Mouse (Mus musculus): Measurements from ENCODE around the gene Cnih3. TPM values are rescaled to one million over a fixed set of nuclear protein-coding genes. Genes with fewer than 3 reads are reported as not detected.
A peak's percentile ranks its signal among the peaks of the same experiment; 100 is the strongest.

Cnih3 gene
- total RNA-seq, 2 experiments from 2014 or later = 0.18 to 0.42 TPM

- DNase-seq = no peak
Measured at GRCm38 (mm10) chr1:181353200-181354097, 1.0 kb downstream of the Cnih3 start.

- DNase-seq = no peak
Measured at GRCm38 (mm10) chr1:181355683-181356082, 3.3 kb downstream of the Cnih3 start.

DNA sequence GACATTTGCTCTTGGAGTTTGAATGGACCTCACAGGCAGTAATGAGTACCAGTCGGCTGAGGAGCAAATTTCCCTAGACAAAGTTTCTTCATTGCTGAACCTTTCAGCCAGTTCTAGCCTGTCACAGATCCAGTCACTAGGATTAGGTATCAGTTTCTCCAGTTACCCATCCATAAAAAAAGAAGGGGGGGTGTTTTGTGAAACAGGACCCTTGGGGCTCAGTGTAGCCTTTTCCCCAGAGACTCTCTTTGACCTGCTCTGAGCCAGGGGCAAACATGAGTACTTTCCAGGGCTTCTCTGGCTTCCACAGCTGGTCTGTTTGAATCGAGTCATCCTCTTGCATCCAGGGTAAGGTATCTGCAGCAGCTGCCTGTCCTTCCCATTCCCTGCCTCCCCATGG, 5.4 kb downstream of the Cnih3 start:
- no peak for DNase-seq

- no peak for DNase-seq
Measured at GRCm38 (mm10) chr1:181358526-181358925, 6.1 kb downstream of the Cnih3 start.

DNA sequence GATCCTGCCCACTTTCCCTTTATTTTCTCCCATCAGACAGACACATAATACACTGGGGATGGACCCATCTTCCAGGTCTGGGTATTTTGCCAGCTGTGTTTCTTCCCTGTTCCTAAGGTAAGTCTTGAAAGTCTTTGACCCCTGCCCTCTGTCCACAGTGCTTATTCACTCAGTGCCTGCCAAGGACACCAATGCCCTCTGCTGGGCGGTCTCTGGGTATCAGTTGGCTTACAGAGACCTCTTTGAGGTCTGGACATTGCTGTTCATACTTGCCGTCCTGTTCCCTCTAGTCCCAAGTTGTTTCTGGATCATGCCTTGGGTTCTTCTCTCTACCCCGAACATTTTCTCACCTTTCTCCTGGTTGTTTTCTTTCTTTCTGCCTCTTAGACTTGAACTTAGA, 8.3 kb downstream of the Cnih3 start:
- no peak for DNase-seq

- no peak for DNase-seq
Measured at GRCm38 (mm10) chr1:181364025-181364424, 11.6 kb downstream of the Cnih3 start.

DNA sequence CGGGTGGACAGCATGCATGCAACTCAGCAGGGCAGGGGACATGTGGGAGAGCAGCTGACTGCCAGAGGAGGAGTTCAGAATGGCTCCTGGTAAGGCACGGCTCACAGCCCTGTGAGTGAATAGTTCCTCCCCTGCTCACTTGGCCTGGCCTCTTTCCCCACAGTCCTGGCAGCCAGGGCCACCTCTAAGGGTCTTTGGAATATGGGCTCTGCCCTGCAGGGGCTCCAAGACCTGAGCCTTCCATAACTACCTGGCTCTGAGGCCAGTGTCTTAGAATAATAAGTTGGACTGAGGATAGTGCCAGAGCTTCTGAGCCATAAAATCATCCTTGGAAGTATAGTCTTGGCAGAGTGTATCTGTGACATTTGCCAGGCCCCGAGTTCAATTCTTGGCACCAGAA, 12.9 kb downstream of the Cnih3 start:
- DNase-seq = no peak

- DNase-seq = no peak
Measured at GRCm38 (mm10) chr1:181368789-181369570, 16.6 kb downstream of the Cnih3 start.

GRCm38 (mm10) chr1:181370370-181370769, 17.9 kb downstream of the Cnih3 start:
- DNase-seq = no peak

GRCm38 (mm10) chr1:181371226-181371625, 18.8 kb downstream of the Cnih3 start:
- DNase-seq = no peak

DNA sequence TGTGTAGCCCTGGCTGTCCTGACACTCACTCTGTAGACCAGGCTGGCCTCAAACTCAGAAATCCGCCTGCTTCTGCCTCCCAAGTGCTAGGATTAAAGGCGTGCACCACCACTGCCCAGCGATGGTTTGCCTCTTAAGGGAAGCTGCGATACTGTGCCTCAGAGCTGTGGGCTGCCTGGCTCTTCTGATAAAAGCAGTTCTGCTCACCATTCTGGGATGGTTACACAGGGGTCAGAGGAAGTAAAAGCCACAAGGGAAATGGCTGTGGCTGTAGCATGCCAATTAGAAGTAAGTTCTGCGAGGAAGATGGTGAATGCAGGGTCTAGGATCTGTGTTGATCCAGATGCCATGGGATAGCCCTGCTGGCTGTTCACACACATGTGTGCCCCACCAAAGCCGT, 19.9 kb downstream of the Cnih3 start:
- DNase-seq = no peak

DNA sequence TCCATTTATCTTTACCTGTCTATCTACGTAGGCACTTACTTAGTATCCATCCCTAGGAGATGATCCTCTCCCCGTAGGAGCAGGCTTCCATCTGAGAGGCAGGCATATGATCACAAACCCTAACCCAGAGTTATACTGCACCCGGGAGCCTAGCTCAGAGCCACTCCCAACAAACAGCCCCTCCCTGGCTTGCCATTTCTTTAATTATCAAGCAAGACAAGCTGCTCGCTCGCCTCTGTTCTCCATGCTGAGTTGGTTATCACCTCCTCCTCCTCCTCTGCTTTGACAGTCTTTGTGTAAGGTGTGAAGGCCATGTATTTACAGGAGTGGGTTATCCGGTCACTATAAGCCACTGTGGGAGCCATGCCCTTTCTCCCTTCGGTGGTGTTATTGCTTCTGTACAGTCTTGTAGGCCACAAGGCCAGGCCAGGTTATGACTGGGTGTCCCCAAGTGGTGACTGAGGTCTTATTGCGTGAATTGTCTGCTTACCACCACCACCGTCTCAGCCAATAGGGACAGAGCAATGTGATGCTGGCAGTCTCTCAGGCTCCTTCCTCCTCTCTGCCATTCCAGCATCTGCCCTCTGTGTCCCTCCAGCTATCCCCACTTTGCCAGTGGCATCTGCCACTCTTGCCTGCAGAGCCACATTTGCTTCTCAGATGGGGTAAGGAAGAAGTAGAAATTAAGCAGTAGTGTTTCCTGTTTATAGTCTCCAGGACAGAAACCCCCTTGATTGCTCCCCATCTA, 22.4 kb downstream of the Cnih3 start:
- DNase-seq = no peak

GRCm38 (mm10) chr1:181376431-181376830, 24.0 kb downstream of the Cnih3 start:
- no peak for DNase-seq

DNA sequence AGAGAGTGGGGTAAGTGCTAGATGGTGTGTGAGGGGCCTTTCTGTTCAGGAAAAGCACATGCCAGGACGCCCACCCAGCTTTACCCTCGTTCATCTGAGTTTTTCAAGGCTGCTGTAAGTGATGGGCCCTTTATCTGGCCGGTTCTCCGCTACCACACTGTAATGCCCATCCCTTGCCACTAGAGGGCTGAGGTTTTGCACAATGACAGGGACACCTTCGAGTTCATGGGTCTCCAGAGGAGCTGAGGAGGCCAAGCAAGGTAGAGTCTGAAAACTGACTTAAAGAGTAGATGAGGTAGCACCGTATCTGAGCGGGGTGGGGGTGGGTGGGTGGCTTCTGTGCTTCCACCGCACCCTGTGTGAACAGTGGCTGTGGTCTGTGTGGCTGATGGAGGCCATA, 27.2 kb downstream of the Cnih3 start:
- DNase-seq = peak; percentile 27

DNA sequence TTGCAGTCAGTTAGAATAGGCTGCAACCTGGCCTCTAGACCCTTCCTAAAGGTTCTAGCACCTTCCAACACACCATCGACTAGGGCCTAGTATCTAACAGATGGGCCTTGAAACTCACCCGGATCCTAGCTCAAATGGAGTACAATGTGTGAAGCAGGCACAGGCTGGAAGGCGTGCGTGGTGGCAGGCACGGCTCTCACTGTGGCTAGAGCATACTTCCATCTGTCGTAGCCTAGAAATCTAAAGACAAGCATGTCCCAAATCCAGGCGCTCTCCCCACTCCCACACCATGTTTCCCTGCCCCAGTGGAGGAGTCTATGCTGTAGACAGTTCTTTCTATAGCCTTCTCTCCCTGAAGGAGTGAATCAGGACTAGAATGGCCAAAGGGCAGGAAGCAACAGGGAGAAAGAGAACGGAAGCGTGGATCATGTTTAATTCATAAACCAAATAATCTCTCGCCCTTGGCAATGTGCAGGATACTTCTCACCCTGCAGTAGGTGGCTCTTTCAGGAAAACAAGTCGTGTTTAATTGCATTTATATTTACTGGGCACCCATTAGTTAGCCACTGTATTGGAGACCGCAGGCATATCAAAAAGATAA, 29.1 kb downstream of the Cnih3 start:
- DNase-seq = no peak

GRCm38 (mm10) chr1:181389264-181389663, 36.8 kb downstream of the Cnih3 start:
- no peak for DNase-seq

- no peak for DNase-seq
Measured at GRCm38 (mm10) chr1:181392489-181392888, 40.1 kb downstream of the Cnih3 start.

- peak; percentile 77 for DNase-seq
Measured at GRCm38 (mm10) chr1:181393250-181394149, 41.1 kb downstream of the Cnih3 start.

DNA sequence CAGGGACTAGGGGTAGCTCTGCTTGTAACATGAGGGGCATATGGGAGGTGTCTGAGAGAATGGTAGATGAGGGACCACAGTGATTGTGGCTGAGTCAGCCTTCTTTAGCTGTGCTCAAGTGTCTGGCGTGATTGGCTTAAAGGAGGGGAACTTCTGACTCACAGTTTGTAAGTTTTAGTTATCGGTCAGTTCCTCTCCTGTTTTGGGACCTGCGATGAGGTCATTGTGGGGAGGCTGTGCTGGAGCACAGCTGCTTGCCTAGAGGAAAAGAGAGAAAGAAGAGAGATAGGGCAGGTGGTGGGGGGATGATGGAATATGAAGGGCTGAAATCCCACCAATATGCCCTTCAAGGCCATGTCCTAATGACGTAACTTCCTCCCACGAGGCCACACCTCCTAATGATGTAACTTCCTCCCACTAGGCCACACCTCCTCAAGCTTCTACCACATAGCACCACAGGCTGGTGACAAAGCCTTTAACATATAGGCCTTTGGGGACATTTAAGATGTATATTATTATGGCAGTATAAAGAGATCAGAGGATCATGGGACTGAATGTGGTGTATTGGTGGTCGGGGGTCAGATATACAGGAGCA, 42.9 kb downstream of the Cnih3 start:
- DNase-seq = no peak

GRCm38 (mm10) chr1:181399179-181399578, 46.8 kb downstream of the Cnih3 start:
- DNase-seq = no peak

DNA sequence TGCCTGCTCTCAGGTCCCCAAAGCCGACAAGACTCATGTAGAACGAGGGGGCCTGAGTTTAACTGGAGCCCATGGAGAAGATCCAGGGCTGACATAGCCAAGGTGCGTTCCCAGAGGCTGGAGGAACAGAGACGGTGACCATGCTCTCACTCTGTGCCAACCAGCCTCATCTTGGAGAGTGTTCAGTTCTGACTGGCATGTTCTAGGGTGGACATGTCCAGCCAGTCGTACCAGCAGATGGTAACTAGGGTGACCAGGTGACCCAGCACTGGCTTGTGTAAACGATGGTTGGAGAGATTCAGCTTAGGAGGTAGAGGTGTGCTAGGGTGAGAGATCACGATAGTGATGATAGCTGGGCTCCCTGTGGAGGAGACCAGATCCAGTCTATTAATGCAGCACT, 50.6 kb downstream of the Cnih3 start:
- no peak for DNase-seq
